Mouse (Mus musculus): ENCODE measurements around the gene Lin7a. TPM values are rescaled to one million over a fixed set of nuclear protein-coding genes. Genes with fewer than 3 reads are reported as not detected.

Lin7a gene
- polyA plus RNA-seq, 1 experiment, result not detected

DNA sequence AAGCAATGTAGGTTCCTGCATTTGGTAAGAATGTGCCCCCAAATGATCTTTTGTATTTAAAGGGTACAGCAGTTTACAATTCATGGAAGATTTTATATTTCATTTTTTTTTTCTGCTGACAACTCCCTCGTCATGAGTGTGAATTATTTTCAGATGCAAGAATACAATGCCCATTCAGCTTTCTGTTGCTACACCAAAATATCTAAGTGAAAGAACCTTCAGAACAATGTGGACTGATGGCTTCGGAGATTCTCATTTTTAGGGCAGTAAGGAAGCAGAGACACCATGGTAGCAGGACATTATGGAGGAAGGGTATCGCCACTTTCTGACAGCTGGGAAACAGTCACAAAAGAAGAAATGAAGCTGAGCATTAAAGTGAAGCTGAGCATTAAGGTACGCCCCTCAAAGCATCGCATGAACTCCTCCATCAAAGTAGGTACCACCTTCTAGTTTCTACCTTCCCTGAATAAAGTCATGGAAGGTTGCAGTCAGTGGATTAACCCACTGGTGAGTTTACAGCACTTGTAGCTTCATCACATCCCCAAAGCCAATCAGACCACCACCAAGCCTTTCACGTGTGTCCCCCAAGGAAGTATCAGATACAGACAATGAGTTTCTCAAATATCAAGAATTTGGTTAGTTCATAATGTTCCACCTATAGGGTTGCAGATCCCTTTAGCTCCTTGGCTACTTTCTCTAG, 16.0 kb upstream of the Lin7a start:
- Histone ChIP-seq H3K36me3 (ENCODE audit: control insufficient read depth, insufficient read depth, low read length) (no peaks in the 10 kb centered on the region), H3K27me3 (ENCODE audit: control insufficient read depth, insufficient read depth, low read length) (no peaks in the 10 kb centered on the region), H3K4me1 (ENCODE audit: control insufficient read depth, insufficient read depth, insufficient read length) (no peaks in the 10 kb centered on the region), H3K27ac (ENCODE audit: insufficient read depth, low read length) (no peak overlapping the region), H3K4me3 (ENCODE audit: extremely low read depth, insufficient read depth, insufficient read length) (no peak overlapping the region)
- TF ChIP-seq POLR2A (IDR thresholded peaks at IDR 0.05; ENCODE audit: low read depth, low read length) (no peak), CTCF (IDR thresholded peaks at IDR 0.05; ENCODE audit: extremely low read depth, insufficient read depth, insufficient read length, insufficient replicate concordance) (no peak)
- no peak for DNase-seq (ENCODE audit: low read depth in 1 of 2, low spot score in 2 of 2)
- WGBS, result 85% methylated on average over 6 of the region's 6 CpGs

DNA sequence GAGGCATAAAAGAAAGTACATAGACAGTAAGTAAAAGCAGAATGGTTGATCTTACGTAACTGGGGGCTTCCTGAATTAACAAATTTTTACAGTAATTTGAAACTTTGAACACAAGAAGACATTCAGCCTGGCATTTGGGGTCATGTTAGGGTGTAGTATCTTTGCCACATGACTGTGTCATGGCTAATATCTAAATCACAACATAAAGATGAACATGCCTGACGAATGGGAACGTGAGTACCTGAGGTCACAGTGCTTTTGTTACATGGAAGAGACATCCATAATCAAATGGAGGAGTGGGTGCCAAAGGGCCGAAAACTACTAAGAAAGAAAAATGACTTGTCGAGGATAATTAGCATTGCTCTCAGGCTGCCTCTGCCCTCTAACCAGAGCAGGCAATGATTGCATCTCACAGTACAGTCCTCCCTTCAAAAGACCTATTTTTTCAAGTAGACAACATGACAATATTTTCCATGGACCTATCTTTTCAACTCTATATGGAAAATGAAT, 15.0 kb upstream of the Lin7a start:
- H3K36me3 ChIP-seq (ENCODE audit: control insufficient read depth, insufficient read depth, low read length), result no peaks in the 10 kb centered on the region
- WGBS, result 84% methylated on average over 5 of the region's 5 CpGs
- no peak for TF ChIP-seq POLR2A (IDR thresholded peaks at IDR 0.05; ENCODE audit: low read depth, low read length)
- TF ChIP-seq CTCF (IDR thresholded peaks at IDR 0.05; ENCODE audit: extremely low read depth, insufficient read depth, insufficient read length, insufficient replicate concordance), result no peak

DNA sequence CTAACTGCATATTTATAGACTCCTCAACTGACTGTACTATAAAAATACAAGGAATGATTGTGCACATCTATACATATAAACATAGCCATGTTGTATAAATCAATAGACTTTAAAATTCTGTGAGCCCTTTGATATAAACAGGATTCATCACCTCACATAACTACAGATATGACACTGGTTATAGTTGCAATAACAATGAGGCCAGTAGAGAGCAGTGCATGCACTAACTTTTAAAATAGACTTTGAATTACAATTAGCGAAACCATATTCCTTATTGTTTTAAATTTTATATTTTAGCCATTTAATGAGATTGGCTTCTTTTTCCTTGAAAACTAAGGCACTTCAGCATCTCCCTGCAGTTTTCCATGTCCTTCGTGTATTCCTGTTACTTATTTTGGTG, 11.1 kb upstream of the Lin7a start:
- 78% methylated on average over 2 of the region's 2 CpGs for WGBS
- no peak overlapping the region for H3K27ac ChIP-seq (ENCODE audit: insufficient read depth, low read length)
- no peaks in the 10 kb centered on the region for H3K4me1 ChIP-seq (ENCODE audit: control insufficient read depth, insufficient read depth, insufficient read length)
- DNase-seq (ENCODE audit: low read depth in 1 of 2, low spot score in 2 of 2), result no peak
- H3K4me3 ChIP-seq (ENCODE audit: extremely low read depth, insufficient read depth, insufficient read length), result no peak overlapping the region
- no peaks in the 10 kb centered on the region for H3K27me3 ChIP-seq (ENCODE audit: control insufficient read depth, insufficient read depth, low read length)
- no peaks in the 10 kb centered on the region for H3K36me3 ChIP-seq (ENCODE audit: control insufficient read depth, insufficient read depth, low read length)
- no peak for TF ChIP-seq CTCF (IDR thresholded peaks at IDR 0.05; ENCODE audit: extremely low read depth, insufficient read depth, insufficient read length, insufficient replicate concordance)
- no peak for TF ChIP-seq POLR2A (IDR thresholded peaks at IDR 0.05; ENCODE audit: low read depth, low read length)

More for the DNA sequence above, 15.0 kb upstream of the Lin7a start:
- no peak for DNase-seq (ENCODE audit: low read depth in 1 of 2, low spot score in 2 of 2)
- no peak overlapping the region for H3K27ac ChIP-seq (ENCODE audit: insufficient read depth, low read length)
- no peak overlapping the region for H3K4me3 ChIP-seq (ENCODE audit: extremely low read depth, insufficient read depth, insufficient read length)
- H3K27me3 ChIP-seq (ENCODE audit: control insufficient read depth, insufficient read depth, low read length), result no peaks in the 10 kb centered on the region
- no peaks in the 10 kb centered on the region for H3K4me1 ChIP-seq (ENCODE audit: control insufficient read depth, insufficient read depth, insufficient read length)

DNA sequence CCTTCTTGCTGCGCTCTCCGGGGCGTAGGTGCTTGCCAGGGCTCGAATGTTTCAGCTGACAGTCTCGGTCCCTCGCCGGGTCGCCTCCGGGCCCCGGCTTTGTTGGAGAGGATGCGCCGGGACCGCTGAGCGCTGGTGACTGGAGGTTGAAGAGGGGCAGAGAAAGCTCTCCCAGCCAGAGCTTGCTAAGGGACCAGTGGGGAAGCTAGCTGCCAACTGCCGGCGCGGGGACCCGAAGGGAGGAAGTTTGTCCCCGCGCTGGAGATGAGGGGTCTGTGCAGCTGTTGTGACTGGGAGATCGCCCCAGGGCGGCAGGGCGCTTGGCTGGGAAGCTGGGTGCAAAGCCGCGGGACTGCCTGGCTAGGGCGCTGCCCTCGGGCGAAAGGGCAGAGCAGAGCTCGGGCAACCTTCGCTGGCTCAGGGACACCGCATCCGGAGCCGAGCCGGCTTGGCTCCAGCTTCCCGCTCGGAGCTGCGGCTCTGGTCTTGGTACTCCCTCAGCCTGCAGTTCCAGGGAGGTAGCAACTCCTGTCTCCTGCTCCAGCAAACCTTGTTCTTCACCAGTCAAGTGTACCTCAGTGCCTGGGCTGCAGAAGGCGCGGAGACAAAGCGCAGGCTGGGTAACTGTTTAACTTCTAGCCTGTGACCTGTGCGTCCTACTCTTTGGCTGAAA, 781 bp downstream of the Lin7a start:
- DNase-seq (ENCODE audit: low read depth in 1 of 2, low spot score in 2 of 2), result no peak
- Histone ChIP-seq H3K27me3 (ENCODE audit: control insufficient read depth, insufficient read depth, low read length) (no peaks in the 10 kb centered on the region), H3K4me3 (ENCODE audit: extremely low read depth, insufficient read depth, insufficient read length) (no peak overlapping the region), H3K27ac (ENCODE audit: insufficient read depth, low read length) (no peak overlapping the region), H3K36me3 (ENCODE audit: control insufficient read depth, insufficient read depth, low read length) (no peaks in the 10 kb centered on the region), H3K4me1 (ENCODE audit: control insufficient read depth, insufficient read depth, insufficient read length) (no peaks in the 10 kb centered on the region)
- 3% methylated on average over 41 of the region's 41 CpGs for WGBS
- TF ChIP-seq POLR2A (IDR thresholded peaks at IDR 0.05; ENCODE audit: low read depth, low read length), result no peak
- no peak for TF ChIP-seq CTCF (IDR thresholded peaks at IDR 0.05; ENCODE audit: extremely low read depth, insufficient read depth, insufficient read length, insufficient replicate concordance)

DNA sequence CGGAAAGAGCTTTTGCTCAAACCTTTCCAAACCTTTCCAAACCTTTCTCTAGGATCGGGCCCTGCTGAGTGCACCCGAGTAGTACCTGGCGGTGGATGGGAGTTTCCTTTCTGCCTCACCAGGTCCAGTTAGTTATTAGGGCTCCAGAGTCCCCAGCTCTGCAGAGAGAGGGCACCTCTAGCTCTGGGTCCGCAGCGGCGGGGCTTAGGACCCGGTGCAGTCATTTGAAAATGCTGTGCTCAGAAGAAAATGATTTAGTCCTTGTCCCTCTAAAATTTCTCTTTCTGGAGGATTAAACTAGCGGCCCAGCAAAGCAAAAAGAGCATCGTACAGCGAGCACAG, 1.3 kb downstream of the Lin7a start:
- no peaks in the 10 kb centered on the region for H3K27me3 ChIP-seq (ENCODE audit: control insufficient read depth, insufficient read depth, low read length)
- H3K4me3 ChIP-seq (ENCODE audit: extremely low read depth, insufficient read depth, insufficient read length), result no peak overlapping the region
- 8% methylated on average over 11 of the region's 11 CpGs for WGBS
- H3K27ac ChIP-seq (ENCODE audit: insufficient read depth, low read length), result no peak overlapping the region
- DNase-seq (ENCODE audit: low read depth in 1 of 2, low spot score in 2 of 2), result no peak
- H3K36me3 ChIP-seq (ENCODE audit: control insufficient read depth, insufficient read depth, low read length), result no peaks in the 10 kb centered on the region
- TF ChIP-seq POLR2A (IDR thresholded peaks at IDR 0.05; ENCODE audit: low read depth, low read length), result no peak
- TF ChIP-seq CTCF (IDR thresholded peaks at IDR 0.05; ENCODE audit: extremely low read depth, insufficient read depth, insufficient read length, insufficient replicate concordance), result no peak
- H3K4me1 ChIP-seq (ENCODE audit: control insufficient read depth, insufficient read depth, insufficient read length), result no peaks in the 10 kb centered on the region

DNA sequence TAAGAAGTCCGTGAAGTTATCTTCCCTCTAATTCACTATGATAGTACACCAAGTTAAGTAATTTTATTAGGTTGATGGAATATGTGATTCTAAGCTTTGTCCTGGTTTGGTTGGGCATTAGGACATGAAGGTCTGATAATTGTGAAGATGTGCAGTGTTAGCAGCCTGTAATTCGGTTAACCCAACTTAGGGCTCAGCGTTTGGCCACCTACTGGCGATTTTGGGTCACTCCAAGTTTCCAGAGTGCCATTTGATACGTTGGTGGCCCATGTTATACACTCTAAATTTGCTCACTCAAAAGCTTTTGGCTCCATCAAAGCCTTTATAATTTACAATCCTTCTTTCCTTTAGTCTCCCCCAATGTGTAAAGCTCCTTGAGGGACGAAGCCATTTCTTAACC, 2.4 kb downstream of the Lin7a start:
- DNase-seq (ENCODE audit: low read depth in 1 of 2, low spot score in 2 of 2), result no peak
- WGBS, result 44% methylated on average over 6 of the region's 6 CpGs
- no peaks in the 10 kb centered on the region for H3K27me3 ChIP-seq (ENCODE audit: control insufficient read depth, insufficient read depth, low read length)
- no peaks in the 10 kb centered on the region for H3K4me1 ChIP-seq (ENCODE audit: control insufficient read depth, insufficient read depth, insufficient read length)
- H3K27ac ChIP-seq (ENCODE audit: insufficient read depth, low read length), result no peak overlapping the region
- no peak for TF ChIP-seq CTCF (IDR thresholded peaks at IDR 0.05; ENCODE audit: extremely low read depth, insufficient read depth, insufficient read length, insufficient replicate concordance)
- TF ChIP-seq POLR2A (IDR thresholded peaks at IDR 0.05; ENCODE audit: low read depth, low read length), result no peak
- no peaks in the 10 kb centered on the region for H3K36me3 ChIP-seq (ENCODE audit: control insufficient read depth, insufficient read depth, low read length)
- no peak overlapping the region for H3K4me3 ChIP-seq (ENCODE audit: extremely low read depth, insufficient read depth, insufficient read length)

DNA sequence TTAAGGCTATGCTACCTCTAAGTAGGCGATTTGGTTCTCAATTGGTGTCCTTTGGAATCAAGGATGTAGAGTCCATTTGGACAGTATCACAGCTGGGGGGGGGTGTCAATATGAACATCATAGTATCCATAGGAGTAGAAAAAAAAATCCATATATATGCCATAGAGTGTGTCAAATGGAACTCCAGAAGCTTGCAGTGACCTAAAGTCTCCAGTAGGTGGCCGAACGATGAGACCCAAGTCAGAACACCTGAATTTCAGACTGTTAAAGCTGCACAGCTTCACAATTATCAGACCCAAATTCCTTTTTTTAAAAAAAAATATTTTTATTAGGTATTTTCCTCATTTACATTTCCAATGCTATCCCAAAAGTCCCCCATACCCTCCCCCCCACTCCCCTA, 3.3 kb downstream of the Lin7a start:
- 55% methylated on average over 3 of the region's 3 CpGs for WGBS
- no peak overlapping the region for H3K27ac ChIP-seq (ENCODE audit: insufficient read depth, low read length)
- H3K4me3 ChIP-seq (ENCODE audit: extremely low read depth, insufficient read depth, insufficient read length), result no peak overlapping the region
- no peaks in the 10 kb centered on the region for H3K36me3 ChIP-seq (ENCODE audit: control insufficient read depth, insufficient read depth, low read length)
- no peaks in the 10 kb centered on the region for H3K4me1 ChIP-seq (ENCODE audit: control insufficient read depth, insufficient read depth, insufficient read length)
- no peak for TF ChIP-seq CTCF (IDR thresholded peaks at IDR 0.05; ENCODE audit: extremely low read depth, insufficient read depth, insufficient read length, insufficient replicate concordance)
- TF ChIP-seq POLR2A (IDR thresholded peaks at IDR 0.05; ENCODE audit: low read depth, low read length), result no peak
- no peaks in the 10 kb centered on the region for H3K27me3 ChIP-seq (ENCODE audit: control insufficient read depth, insufficient read depth, low read length)
- no peak for DNase-seq (ENCODE audit: low read depth in 1 of 2, low spot score in 2 of 2)

Data from spleen, adult 2 months (tissue).